Mouse (Mus musculus): ENCODE data around the gene Rnf26. TPM values are rescaled to one million over a fixed set of nuclear protein-coding genes. Genes with fewer than 3 reads are reported as not detected.
A peak's percentile ranks its signal among the peaks of the same experiment; 100 is the strongest.

The Rnf26 gene
- polyA plus RNA-seq, 1 experiment from 2014 or later = 79.6 TPM

- WGBS = under 1% methylated on average over 61 of the region's 62 CpGs
- Histone ChIP-seq H3K9me3 (no peaks in the 10 kb centered on the region), H3K4me3 (peak overlapping the region; percentile 64), H3K4me2 (replicated peaks) (peak overlapping the region; percentile 98), H3K9ac (peak overlapping the region; percentile 75), H3K27ac (no peak overlapping the region), H3K27me3 (peaks cover 52% of the 10 kb centered on the region), H3K36me3 (no peaks in the 10 kb centered on the region), H3K4me1 (peaks cover 73% of the 10 kb centered on the region)
- ATAC-seq (ENCODE audit: low FRiP score, low read depth) = peak; percentile 71
Measured at GRCm38 (mm10) chr9:44084659-44085229, 28.6 kb downstream of the Rnf26 start.

GRCm38 (mm10) chr9:44084236-44084635 is 29.1 kb downstream of the Rnf26 start:
- peak overlapping the region; percentile 75; the same call in 1 of the 2 replicates for H3K9ac ChIP-seq
- 1% methylated on average over 14 of the region's 14 CpGs for WGBS
- no peak overlapping the region for H3K27ac ChIP-seq
- H3K36me3 ChIP-seq = no peaks in the 10 kb centered on the region
- peaks cover 72% of the 10 kb centered on the region for H3K4me1 ChIP-seq
- peak overlapping the region; percentile 64 for H3K4me3 ChIP-seq
- peaks cover 52% of the 10 kb centered on the region for H3K27me3 ChIP-seq
- ATAC-seq (ENCODE audit: low FRiP score, low read depth) = no peak
- H3K4me2 ChIP-seq (replicated peaks) = peak overlapping the region; percentile 98
- no peaks in the 10 kb centered on the region for H3K9me3 ChIP-seq

- Histone ChIP-seq H3K27me3 (peaks cover 52% of the 10 kb centered on the region), H3K4me2 (replicated peaks) (peak overlapping the region; percentile 98), H3K4me1 (peaks cover 76% of the 10 kb centered on the region), H3K27ac (no peak overlapping the region), H3K36me3 (no peaks in the 10 kb centered on the region), H3K9me3 (no peaks in the 10 kb centered on the region), H3K4me3 (peak overlapping the region; percentile 64), H3K9ac (0 out of 2 replicates have a peak overlapping the region, but pooled peaks have one; percentile 4)
- ATAC-seq (ENCODE audit: low FRiP score, low read depth) = no peak
- WGBS = 11% methylated on average over 23 of the region's 23 CpGs
Measured at GRCm38 (mm10) chr9:44083392-44084121, 29.8 kb downstream of the Rnf26 start.

GRCm38 (mm10) chr9:44082266-44082665 is 31.1 kb downstream of the Rnf26 start:
- no peak for ATAC-seq (ENCODE audit: low FRiP score, low read depth)
- Histone ChIP-seq H3K27ac (no peak overlapping the region), H3K36me3 (no peaks in the 10 kb centered on the region), H3K4me1 (peaks cover 67% of the 10 kb centered on the region), H3K4me2 (replicated peaks) (no peak overlapping the region), H3K9me3 (no peaks in the 10 kb centered on the region), H3K4me3 (no peak overlapping the region), H3K9ac (no peak overlapping the region), H3K27me3 (peaks cover 42% of the 10 kb centered on the region)
- 86% methylated on average over 5 of the region's 5 CpGs for WGBS

- Histone ChIP-seq H3K9ac (no peak overlapping the region), H3K4me3 (no peak overlapping the region), H3K4me2 (replicated peaks) (0 out of 2 replicates have a peak overlapping the region, but pooled peaks have one; percentile 17), H3K27ac (no peak overlapping the region), H3K9me3 (no peaks in the 10 kb centered on the region), H3K36me3 (no peaks in the 10 kb centered on the region), H3K27me3 (peaks cover 38% of the 10 kb centered on the region), H3K4me1 (peaks cover 63% of the 10 kb centered on the region)
- WGBS = 18% methylated on average over 5 of the region's 5 CpGs
- no peak for ATAC-seq (ENCODE audit: low FRiP score, low read depth)
Measured at GRCm38 (mm10) chr9:44081581-44081980, 31.7 kb downstream of the Rnf26 start.

GRCm38 (mm10) chr9:44080953-44081352 is 32.4 kb downstream of the Rnf26 start:
- Histone ChIP-seq H3K36me3 (no peaks in the 10 kb centered on the region), H3K9me3 (no peaks in the 10 kb centered on the region), H3K4me3 (no peak overlapping the region), H3K9ac (no peak overlapping the region), H3K4me1 (peaks cover 59% of the 10 kb centered on the region), H3K27ac (no peak overlapping the region), H3K4me2 (replicated peaks) (no peak overlapping the region), H3K27me3 (peaks cover 32% of the 10 kb centered on the region)
- no peak for ATAC-seq (ENCODE audit: low FRiP score, low read depth)
- 70% methylated on average over 5 of the region's 5 CpGs for WGBS

- peaks cover 53% of the 10 kb centered on the region for H3K4me1 ChIP-seq
- H3K36me3 ChIP-seq = no peaks in the 10 kb centered on the region
- H3K9me3 ChIP-seq = no peaks in the 10 kb centered on the region
- ATAC-seq (ENCODE audit: low FRiP score, low read depth) = no peak
- H3K4me2 ChIP-seq (replicated peaks) = no peak overlapping the region
- H3K4me3 ChIP-seq = no peak overlapping the region
- 57% methylated on average over 10 of the region's 10 CpGs for WGBS
- H3K27me3 ChIP-seq = peaks cover 24% of the 10 kb centered on the region
- no peak overlapping the region for H3K27ac ChIP-seq
- H3K9ac ChIP-seq = no peak overlapping the region
Measured at GRCm38 (mm10) chr9:44079997-44080780, 33.1 kb downstream of the Rnf26 start.

GRCm38 (mm10) chr9:44078955-44079756 is 34.2 kb downstream of the Rnf26 start:
- Histone ChIP-seq H3K4me1 (peaks cover 47% of the 10 kb centered on the region), H3K9me3 (no peaks in the 10 kb centered on the region), H3K27ac (no peak overlapping the region), H3K4me3 (no peak overlapping the region), H3K9ac (no peak overlapping the region), H3K4me2 (replicated peaks) (0 out of 2 replicates have a peak overlapping the region, but pooled peaks have one; percentile 21), H3K27me3 (peaks cover 20% of the 10 kb centered on the region), H3K36me3 (no peaks in the 10 kb centered on the region)
- peak; percentile 82 for ATAC-seq (ENCODE audit: low FRiP score, low read depth)
- 30% methylated on average over 15 of the region's 16 CpGs for WGBS

GRCm38 (mm10) chr9:44078136-44078797 is 35.0 kb downstream of the Rnf26 start:
- H3K9ac ChIP-seq = no peak overlapping the region
- H3K27me3 ChIP-seq = peaks cover 11% of the 10 kb centered on the region
- H3K4me1 ChIP-seq = peaks cover 39% of the 10 kb centered on the region
- H3K9me3 ChIP-seq = no peaks in the 10 kb centered on the region
- ATAC-seq (ENCODE audit: low FRiP score, low read depth) = no peak
- 79% methylated on average over 10 of the region's 10 CpGs for WGBS
- H3K4me2 ChIP-seq (replicated peaks) = 0 out of 2 replicates have a peak overlapping the region, but pooled peaks have one; percentile 21
- no peaks in the 10 kb centered on the region for H3K36me3 ChIP-seq
- no peak overlapping the region for H3K4me3 ChIP-seq
- H3K27ac ChIP-seq = no peak overlapping the region

- ATAC-seq (ENCODE audit: low FRiP score, low read depth) = no peak
- Histone ChIP-seq H3K9me3 (no peaks in the 10 kb centered on the region), H3K4me1 (peaks cover 46% of the 10 kb centered on the region), H3K27ac (no peak overlapping the region), H3K9ac (no peak overlapping the region), H3K27me3 (peaks cover 3% of the 10 kb centered on the region; the same call in 1 of the 2 replicates), H3K4me2 (replicated peaks) (no peak overlapping the region), H3K36me3 (no peaks in the 10 kb centered on the region), H3K4me3 (no peak overlapping the region)
- WGBS = 86% methylated on average over 11 of the region's 11 CpGs
Measured at GRCm38 (mm10) chr9:44077266-44077910, 35.9 kb downstream of the Rnf26 start.

GRCm38 (mm10) chr9:44076764-44077120 is 36.6 kb downstream of the Rnf26 start:
- no peak for ATAC-seq (ENCODE audit: low FRiP score, low read depth)
- 21% methylated on average over 5 of the region's 5 CpGs for WGBS
- Histone ChIP-seq H3K27ac (no peak overlapping the region), H3K4me3 (no peak overlapping the region), H3K4me1 (peaks cover 48% of the 10 kb centered on the region), H3K4me2 (replicated peaks) (no peak overlapping the region), H3K9me3 (no peaks in the 10 kb centered on the region), H3K9ac (no peak overlapping the region), H3K36me3 (no peaks in the 10 kb centered on the region), H3K27me3 (no peaks in the 10 kb centered on the region; the same call in 1 of the 2 replicates)

Data from limb, embryonic 13.5 days (tissue).